Mouse (Mus musculus): ENCODE results near the gene Fam92b.

Gene Fam92b

GRCm38 (mm10) chr8:120177318-120178123 lies at the start of gene Fam92b:
Fam92b (minus strand) TSS chr8:120177466.
- DNase-seq (ENCODE audit: extremely low read depth, low read depth, low spot score), result no peak

- no peak for DNase-seq (ENCODE audit: extremely low read depth, low read depth, low spot score)
Measured at GRCm38 (mm10) chr8:120225421-120226151, 48.3 kb upstream of the Fam92b start.

GRCm38 (mm10) chr8:120224521-120225420 lies 47.5 kb upstream of the Fam92b start:
- no peak for DNase-seq (ENCODE audit: extremely low read depth, low read depth, low spot score)

GRCm38 (mm10) chr8:120222548-120222947 lies 45.3 kb upstream of the Fam92b start:
- no peak for DNase-seq (ENCODE audit: extremely low read depth, low read depth, low spot score)

- no peak for DNase-seq (ENCODE audit: extremely low read depth, low read depth, low spot score)
Measured at GRCm38 (mm10) chr8:120216855-120217830, 39.9 kb upstream of the Fam92b start.

GRCm38 (mm10) chr8:120215416-120216141 lies 38.3 kb upstream of the Fam92b start:
- DNase-seq (ENCODE audit: extremely low read depth, low read depth, low spot score), result no peak

- DNase-seq (ENCODE audit: extremely low read depth, low read depth, low spot score), result no peak
Measured at GRCm38 (mm10) chr8:120213939-120214338, 36.7 kb upstream of the Fam92b start.

GRCm38 (mm10) chr8:120213229-120213628 lies 36.0 kb upstream of the Fam92b start:
- DNase-seq (ENCODE audit: extremely low read depth, low read depth, low spot score), result no peak

GRCm38 (mm10) chr8:120212596-120212995 lies 35.3 kb upstream of the Fam92b start:
- DNase-seq (ENCODE audit: extremely low read depth, low read depth, low spot score), result no peak

GRCm38 (mm10) chr8:120211345-120211744 lies 34.1 kb upstream of the Fam92b start:
- DNase-seq (ENCODE audit: extremely low read depth, low read depth, low spot score), result no peak

- no peak for DNase-seq (ENCODE audit: extremely low read depth, low read depth, low spot score)
Measured at GRCm38 (mm10) chr8:120208113-120208512, 30.8 kb upstream of the Fam92b start.

- DNase-seq (ENCODE audit: extremely low read depth, low read depth, low spot score), result no peak
Measured at GRCm38 (mm10) chr8:120207364-120207763, 30.1 kb upstream of the Fam92b start.

- DNase-seq (ENCODE audit: extremely low read depth, low read depth, low spot score), result no peak
Measured at GRCm38 (mm10) chr8:120205916-120206315, 28.6 kb upstream of the Fam92b start.

GRCm38 (mm10) chr8:120204736-120205360 lies 27.6 kb upstream of the Fam92b start:
- DNase-seq (ENCODE audit: extremely low read depth, low read depth, low spot score), result no peak

GRCm38 (mm10) chr8:120202546-120202945 lies 25.3 kb upstream of the Fam92b start:
- no peak for DNase-seq (ENCODE audit: extremely low read depth, low read depth, low spot score)

- no peak for DNase-seq (ENCODE audit: extremely low read depth, low read depth, low spot score)
Measured at GRCm38 (mm10) chr8:120201351-120201750, 24.1 kb upstream of the Fam92b start.

GRCm38 (mm10) chr8:120192118-120192517 lies 14.9 kb upstream of the Fam92b start:
- DNase-seq (ENCODE audit: extremely low read depth, low read depth, low spot score), result no peak

- DNase-seq (ENCODE audit: extremely low read depth, low read depth, low spot score), result no peak
Measured at GRCm38 (mm10) chr8:120191633-120192032, 14.4 kb upstream of the Fam92b start.

All from fat pad, adult 2 months (tissue).